Mouse (Mus musculus): ENCODE measurements at regions not wholly inside any gene's neighbourhood (a gene's known extent, or its start where the extent isn't known, plus 50 kb on each side); places are given as distances from the start of the nearest gene placed in this dataset.

GRCm38 (mm10) chr13:19966566-19966965, 123.8 kb upstream of the Elmo1 start:
- Histone ChIP-seq H3K4me3 (ENCODE audit: control insufficient read depth, insufficient read depth, low read length) (no peak overlapping the region), H3K36me3 (ENCODE audit: control insufficient read depth, insufficient read depth, low read length) (no peaks in the 10 kb centered on the region), H3K4me1 (replicated peaks; ENCODE audit: control insufficient read depth, insufficient read depth, low read length) (no peaks in the 10 kb centered on the region), H3K27me3 (ENCODE audit: control insufficient read depth, insufficient read depth, low read length) (no peaks in the 10 kb centered on the region), H3K27ac (ENCODE audit: control insufficient read depth, insufficient read depth, low read length) (no peak overlapping the region)
- TF ChIP-seq CTCF (IDR thresholded peaks at IDR 0.05; ENCODE audit: borderline replicate concordance, control insufficient read depth, extremely low read depth, insufficient read depth, low read length, poor library complexity) (no peak), POLR2A (IDR thresholded peaks at IDR 0.05; ENCODE audit: control insufficient read depth, extremely low read depth, insufficient read depth, low read length, poor library complexity) (no peak)
- no peak for DNase-seq
- 98% methylated on average over 1 of the region's 1 CpGs for WGBS

DNA sequence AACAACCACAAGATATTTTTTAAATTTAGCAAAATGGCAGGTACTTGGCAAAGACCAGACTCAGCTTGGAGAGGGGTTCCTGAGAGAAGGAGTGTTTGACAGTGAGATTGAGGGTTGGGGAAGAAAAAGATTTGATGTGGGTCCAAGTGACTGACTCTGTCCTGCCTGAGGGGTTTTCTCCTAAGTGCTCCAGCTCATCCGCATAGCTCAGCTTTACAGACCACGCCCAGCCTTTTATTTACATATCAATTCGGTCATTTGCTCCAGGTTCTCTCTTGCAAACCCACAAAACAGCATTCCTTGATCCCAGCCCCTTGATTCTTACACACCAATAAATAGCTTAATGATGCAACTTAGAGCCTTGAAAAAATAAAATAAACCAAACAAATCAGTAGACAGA, 127.4 kb upstream of the Elmo1 start:
- TF ChIP-seq POLR2A (IDR thresholded peaks at IDR 0.05; ENCODE audit: control insufficient read depth, extremely low read depth, insufficient read depth, low read length, poor library complexity) (no peak), CTCF (IDR thresholded peaks at IDR 0.05; ENCODE audit: borderline replicate concordance, control insufficient read depth, extremely low read depth, insufficient read depth, low read length, poor library complexity) (no peak)
- H3K36me3 ChIP-seq (ENCODE audit: control insufficient read depth, insufficient read depth, low read length), result no peaks in the 10 kb centered on the region
- no peak overlapping the region for H3K4me3 ChIP-seq (ENCODE audit: control insufficient read depth, insufficient read depth, low read length)
- H3K27ac ChIP-seq (ENCODE audit: control insufficient read depth, insufficient read depth, low read length), result no peak overlapping the region
- no peak for DNase-seq
- 89% methylated on average over 3 of the region's 3 CpGs for WGBS
- no peaks in the 10 kb centered on the region for H3K27me3 ChIP-seq (ENCODE audit: control insufficient read depth, insufficient read depth, low read length)
- no peaks in the 10 kb centered on the region for H3K4me1 ChIP-seq (replicated peaks; ENCODE audit: control insufficient read depth, insufficient read depth, low read length)

GRCm38 (mm10) chr13:19928761-19929160, 104.7 kb upstream of the Gpr141 start:
- Histone ChIP-seq H3K27ac (ENCODE audit: control insufficient read depth, insufficient read depth, low read length) (no peak overlapping the region), H3K4me3 (ENCODE audit: control insufficient read depth, insufficient read depth, low read length) (no peak overlapping the region), H3K36me3 (ENCODE audit: control insufficient read depth, insufficient read depth, low read length) (no peaks in the 10 kb centered on the region), H3K27me3 (ENCODE audit: control insufficient read depth, insufficient read depth, low read length) (no peaks in the 10 kb centered on the region), H3K4me1 (replicated peaks; ENCODE audit: control insufficient read depth, insufficient read depth, low read length) (no peaks in the 10 kb centered on the region)
- no peak for DNase-seq
- WGBS, result 94% methylated on average over 6 of the region's 6 CpGs
- TF ChIP-seq POLR2A (IDR thresholded peaks at IDR 0.05; ENCODE audit: control insufficient read depth, extremely low read depth, insufficient read depth, low read length, poor library complexity), result no peak
- no peak for TF ChIP-seq CTCF (IDR thresholded peaks at IDR 0.05; ENCODE audit: borderline replicate concordance, control insufficient read depth, extremely low read depth, insufficient read depth, low read length, poor library complexity)

- Histone ChIP-seq H3K27me3 (ENCODE audit: control insufficient read depth, insufficient read depth, low read length) (no peaks in the 10 kb centered on the region), H3K36me3 (ENCODE audit: control insufficient read depth, insufficient read depth, low read length) (no peaks in the 10 kb centered on the region), H3K4me3 (ENCODE audit: control insufficient read depth, insufficient read depth, low read length) (no peak overlapping the region), H3K4me1 (replicated peaks; ENCODE audit: control insufficient read depth, insufficient read depth, low read length) (no peaks in the 10 kb centered on the region), H3K27ac (ENCODE audit: control insufficient read depth, insufficient read depth, low read length) (no peak overlapping the region)
- 56% methylated on average over 3 of the region's 3 CpGs for WGBS
- TF ChIP-seq POLR2A (IDR thresholded peaks at IDR 0.05; ENCODE audit: control insufficient read depth, extremely low read depth, insufficient read depth, low read length, poor library complexity) (no peak), CTCF (IDR thresholded peaks at IDR 0.05; ENCODE audit: borderline replicate concordance, control insufficient read depth, extremely low read depth, insufficient read depth, low read length, poor library complexity) (no peak)
- DNase-seq, result no peak
Observed at GRCm38 (mm10) chr13:19927807-19928206, 103.8 kb upstream of the Gpr141 start.

- H3K27ac ChIP-seq (ENCODE audit: control insufficient read depth, insufficient read depth, low read length), result no peak overlapping the region
- TF ChIP-seq POLR2A (IDR thresholded peaks at IDR 0.05; ENCODE audit: control insufficient read depth, extremely low read depth, insufficient read depth, low read length, poor library complexity) (no peak), CTCF (IDR thresholded peaks at IDR 0.05; ENCODE audit: borderline replicate concordance, control insufficient read depth, extremely low read depth, insufficient read depth, low read length, poor library complexity) (no peak)
- H3K27me3 ChIP-seq (ENCODE audit: control insufficient read depth, insufficient read depth, low read length), result no peaks in the 10 kb centered on the region
- no peaks in the 10 kb centered on the region for H3K36me3 ChIP-seq (ENCODE audit: control insufficient read depth, insufficient read depth, low read length)
- WGBS, result 81% methylated on average over 1 of the region's 1 CpGs
- H3K4me1 ChIP-seq (replicated peaks; ENCODE audit: control insufficient read depth, insufficient read depth, low read length), result no peaks in the 10 kb centered on the region
- DNase-seq, result no peak
- H3K4me3 ChIP-seq (ENCODE audit: control insufficient read depth, insufficient read depth, low read length), result no peak overlapping the region
Observed at GRCm38 (mm10) chr13:19921084-19921827, 97.2 kb upstream of the Gpr141 start.

- Histone ChIP-seq H3K4me1 (replicated peaks; ENCODE audit: control insufficient read depth, insufficient read depth, low read length) (no peaks in the 10 kb centered on the region), H3K27me3 (ENCODE audit: control insufficient read depth, insufficient read depth, low read length) (no peaks in the 10 kb centered on the region), H3K27ac (ENCODE audit: control insufficient read depth, insufficient read depth, low read length) (no peak overlapping the region), H3K36me3 (ENCODE audit: control insufficient read depth, insufficient read depth, low read length) (no peaks in the 10 kb centered on the region), H3K4me3 (ENCODE audit: control insufficient read depth, insufficient read depth, low read length) (no peak overlapping the region)
- 86% methylated on average over 5 of the region's 5 CpGs for WGBS
- TF ChIP-seq POLR2A (IDR thresholded peaks at IDR 0.05; ENCODE audit: control insufficient read depth, extremely low read depth, insufficient read depth, low read length, poor library complexity) (no peak), CTCF (IDR thresholded peaks at IDR 0.05; ENCODE audit: borderline replicate concordance, control insufficient read depth, extremely low read depth, insufficient read depth, low read length, poor library complexity) (no peak)
- no peak for DNase-seq
Observed at GRCm38 (mm10) chr13:19911860-19912584, 88.0 kb upstream of the Gpr141 start.

Measured in thymus, adult 2 months (tissue).